Mouse (Mus musculus) brain, embryonic 14.5 days (tissue): ENCODE data around the gene Dock9. TPM values are rescaled to one million over a fixed set of nuclear protein-coding genes. Genes with fewer than 3 reads are reported as not detected.
"Not testable (repeated sequence)": the region's sequence is repeated elsewhere in the genome, so short reads cannot be mapped to it uniquely, and the experiment has no call there.

ENCODE experiments used
- DNase-seq: peaks from one replicate; pipeline ENCODE4 v3.0.0-alpha.2; 2011; ENCODE audit warnings: low read depth
- CTCF ChIP-seq: fragments of 200-500 bp; IDR thresholded peaks from 2 replicates; pipeline ENCODE4 v1.5.1; 2012; ENCODE audit warnings: inconsistent platforms, mild to moderate bottlenecking, moderate library complexity, borderline replicate concordance; ENCODE audit not compliant: insufficient read depth, insufficient read length; ENCODE audit errors: extremely low read depth
- POLR2A ChIP-seq: fragments of 200-500 bp; IDR thresholded peaks from 2 replicates; pipeline ENCODE4 v1.6.1; 2012; ENCODE audit warnings: mild to moderate bottlenecking, inconsistent platforms, borderline replicate concordance; ENCODE audit not compliant: poor library complexity, insufficient read depth, insufficient read length, severe bottlenecking; ENCODE audit errors: extremely low read depth
- polyA plus RNA-seq: library from polyadenylated mRNA; depleted of rRNA; stranded (reverse); fragments of >200 nt; gene quantifications from 2 replicates; pipeline ENCODE4 v1.2.3, GENCODE M21; 2012

Dock9 gene
- polyA plus RNA-seq, 1 experiment = 30.3 TPM

DNA sequence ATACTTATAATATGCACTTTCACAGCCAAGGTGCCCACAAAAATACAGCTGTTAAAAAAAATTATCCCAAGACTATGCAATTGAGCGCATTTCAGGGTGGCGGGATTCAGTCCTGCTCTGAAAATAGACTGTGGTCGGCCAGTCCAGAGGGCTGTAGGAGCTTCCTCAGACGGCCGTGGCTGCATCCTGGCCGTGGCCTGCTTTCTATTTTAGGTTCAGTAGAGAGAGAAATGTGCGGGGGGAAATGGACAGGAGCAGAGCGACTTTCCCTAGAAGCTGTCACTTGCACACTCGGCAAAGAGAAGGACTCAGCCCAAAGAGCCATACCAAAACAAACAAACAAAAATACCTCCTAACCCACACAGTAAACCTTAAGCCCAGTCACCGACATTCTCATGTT, 151.0 kb downstream of the Dock9 start:
- no peak for DNase-seq
- TF ChIP-seq POLR2A = no peak
- TF ChIP-seq CTCF = no peak

DNA sequence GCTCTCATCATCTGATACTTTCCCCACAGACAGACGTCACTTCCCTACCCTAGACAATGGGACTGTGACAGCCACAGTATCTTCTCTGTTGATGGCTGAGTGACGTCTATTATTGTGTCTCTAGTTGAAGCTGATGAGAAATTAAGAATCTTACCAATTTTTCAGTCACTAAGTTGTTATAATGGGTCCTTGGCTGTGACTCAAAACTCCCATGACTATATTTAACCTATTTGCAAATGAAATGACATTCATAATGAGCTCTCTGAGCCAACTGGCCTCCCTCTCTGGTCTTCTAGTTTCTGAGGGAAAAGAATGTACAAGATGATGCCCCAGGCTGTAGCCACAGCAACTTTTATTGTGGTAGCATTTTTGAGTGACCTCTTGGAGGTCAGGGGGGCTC, 153.3 kb downstream of the Dock9 start:
- no peak for DNase-seq
- TF ChIP-seq POLR2A (no peak), CTCF (no peak)

DNA sequence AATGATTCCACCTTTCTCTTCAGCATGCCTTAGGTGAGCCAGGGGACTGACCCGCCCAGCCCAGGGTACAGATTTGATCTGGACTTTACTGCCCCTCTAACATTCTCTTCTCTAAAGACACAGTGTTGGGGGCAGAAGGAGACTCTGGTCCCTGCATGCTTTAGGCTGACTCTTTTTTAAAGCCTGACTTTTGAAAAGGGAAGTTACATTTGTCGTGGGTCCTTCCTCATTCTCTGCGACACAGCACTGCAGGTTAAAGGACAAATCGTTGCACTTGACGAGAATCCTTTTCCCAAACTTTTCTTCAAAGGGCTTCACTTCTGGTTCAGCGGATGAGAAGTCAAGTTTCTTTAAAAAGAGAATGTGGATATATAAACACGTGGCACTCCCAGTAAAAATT, 156.4 kb downstream of the Dock9 start:
- DNase-seq = no peak
- TF ChIP-seq POLR2A (no peak), CTCF (no peak)

DNA sequence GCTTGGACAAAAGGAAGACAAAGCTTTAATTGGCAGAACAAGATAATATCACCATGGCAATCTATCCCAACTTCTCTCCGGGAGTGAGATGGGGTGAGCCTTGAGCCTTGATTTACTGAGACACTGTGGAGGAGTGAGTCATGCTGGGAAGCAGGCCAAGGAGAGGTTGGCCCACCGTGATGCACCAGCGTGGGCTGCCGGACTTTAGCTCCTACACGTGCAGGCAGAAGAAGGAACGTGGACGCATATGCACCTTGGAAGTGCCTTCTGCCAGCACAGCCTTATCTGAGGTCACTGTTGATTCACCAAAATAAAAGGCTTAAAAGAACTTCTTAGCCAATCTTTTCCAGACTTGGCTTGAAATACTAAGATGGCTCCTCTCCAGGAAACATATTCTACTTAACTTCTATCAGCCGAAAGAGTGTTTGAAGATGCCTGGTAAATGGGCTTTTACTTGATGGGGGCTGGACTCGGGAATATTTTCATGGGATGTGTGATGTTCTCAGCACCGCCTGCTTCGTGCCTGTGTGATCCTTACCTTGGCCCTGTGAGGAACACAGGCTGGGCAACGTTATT, 160.6 kb downstream of the Dock9 start:
- DNase-seq = no peak

DNA sequence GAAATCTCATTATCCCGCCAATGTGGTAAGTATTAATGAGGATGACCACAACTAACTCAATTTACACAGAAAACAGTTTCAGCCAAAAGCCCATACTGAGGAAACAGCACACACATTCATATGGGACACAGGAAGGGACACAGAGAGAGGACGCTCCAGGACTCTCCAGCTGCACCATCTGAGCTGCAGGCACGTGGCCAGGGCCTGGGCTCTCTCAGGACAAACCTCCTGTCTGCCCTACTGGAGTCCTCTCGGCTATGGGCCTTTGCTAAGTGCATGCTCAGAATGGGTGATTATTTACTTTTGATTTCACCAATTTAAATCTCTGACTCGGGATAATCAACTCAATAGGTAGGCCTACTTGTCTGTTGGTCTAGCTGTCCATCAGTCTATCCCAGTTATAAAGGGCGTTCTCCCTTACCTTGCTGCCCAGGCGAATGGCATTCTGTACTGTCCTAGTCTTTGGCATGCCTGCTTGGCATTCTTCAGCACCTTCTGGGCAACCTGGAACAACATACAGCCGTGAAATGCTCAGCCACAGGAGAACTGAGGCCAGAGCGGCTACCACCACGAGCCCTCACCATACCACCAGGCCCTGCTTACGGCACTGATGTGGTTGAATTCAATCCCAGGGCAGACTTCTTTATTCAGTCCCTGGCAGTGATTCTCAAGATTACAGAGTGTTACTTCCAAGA, 162.8 kb downstream of the Dock9 start:
- no peak for DNase-seq
- no peak for TF ChIP-seq CTCF
- TF ChIP-seq POLR2A = no peak

More for the DNA sequence above, 160.6 kb downstream of the Dock9 start:
- TF ChIP-seq CTCF (no peak), POLR2A (no peak)

DNA sequence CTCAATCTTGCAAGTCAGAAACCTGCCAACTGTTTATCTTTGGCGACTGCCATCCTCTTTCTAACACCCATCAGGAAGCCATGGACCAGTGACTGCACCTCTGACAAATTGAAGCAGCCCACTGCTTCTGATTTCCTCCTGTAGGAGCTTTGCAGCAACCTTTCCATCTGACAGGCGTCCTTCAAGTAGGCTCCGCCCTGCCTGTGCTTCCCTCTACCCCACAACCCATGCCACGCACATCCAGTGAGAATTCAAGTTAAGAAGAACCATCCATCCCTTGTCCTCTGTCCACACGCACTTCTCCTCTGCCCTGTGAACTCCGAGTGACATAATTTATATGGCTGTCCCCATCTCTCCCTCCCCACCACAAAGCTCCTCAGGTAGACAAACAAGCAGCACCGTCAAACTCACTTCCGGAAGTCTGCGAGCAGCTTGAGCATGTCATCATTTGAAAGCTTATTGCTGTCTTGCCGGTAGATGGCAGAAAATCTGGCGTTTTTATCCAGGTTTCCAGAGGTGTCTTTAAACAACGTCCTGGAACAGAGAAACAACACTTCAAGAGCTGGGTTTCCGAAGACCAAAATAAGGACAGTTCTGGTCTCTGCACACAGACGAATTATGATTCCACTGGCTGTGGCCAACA, 163.4 kb downstream of the Dock9 start:
- no peak for DNase-seq

DNA sequence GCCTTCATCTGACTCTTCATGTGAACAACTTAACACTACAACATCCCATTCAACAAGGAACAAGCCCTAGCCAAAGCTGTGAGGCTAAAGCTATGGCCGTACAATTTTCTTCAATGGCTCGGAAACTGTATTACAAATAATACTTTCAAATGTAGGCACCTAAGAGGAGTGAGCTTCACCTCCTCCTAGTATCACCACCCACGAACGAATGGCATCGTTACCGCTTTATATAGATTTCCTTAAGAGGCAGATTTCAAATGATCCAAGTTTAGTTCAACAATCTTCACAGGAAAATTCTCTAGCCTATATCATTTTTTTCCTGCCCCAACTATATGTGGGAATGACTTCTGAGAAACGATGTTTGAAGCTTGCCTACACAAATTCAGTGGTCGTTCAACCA, 165.7 kb downstream of the Dock9 start:
- DNase-seq = no peak
- TF ChIP-seq POLR2A (no peak), CTCF (no peak)

More for the DNA sequence above, 163.4 kb downstream of the Dock9 start:
- TF ChIP-seq CTCF = no peak
- TF ChIP-seq POLR2A = no peak

DNA sequence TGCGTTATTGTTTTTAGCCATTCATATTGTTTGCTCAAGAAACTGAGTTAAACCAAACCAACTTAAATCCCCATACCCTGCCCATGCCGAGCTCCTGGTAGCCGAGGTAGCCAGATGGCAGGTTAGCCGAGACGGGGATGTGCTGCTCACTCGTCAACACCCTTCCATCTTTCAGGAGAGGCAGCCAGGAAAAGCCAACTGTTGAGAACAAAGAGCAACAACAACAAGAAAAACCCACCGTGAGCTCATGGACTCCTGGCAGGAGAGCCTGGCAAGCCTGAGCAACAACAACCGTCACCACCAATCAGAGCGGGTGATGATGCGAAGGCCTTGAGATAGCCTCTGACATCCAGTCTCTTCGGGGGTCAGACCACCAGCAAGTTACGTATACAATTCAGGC, 170.9 kb downstream of the Dock9 start:
- no peak for TF ChIP-seq CTCF
- TF ChIP-seq POLR2A = no peak
- peak; percentile 62 for DNase-seq

DNA sequence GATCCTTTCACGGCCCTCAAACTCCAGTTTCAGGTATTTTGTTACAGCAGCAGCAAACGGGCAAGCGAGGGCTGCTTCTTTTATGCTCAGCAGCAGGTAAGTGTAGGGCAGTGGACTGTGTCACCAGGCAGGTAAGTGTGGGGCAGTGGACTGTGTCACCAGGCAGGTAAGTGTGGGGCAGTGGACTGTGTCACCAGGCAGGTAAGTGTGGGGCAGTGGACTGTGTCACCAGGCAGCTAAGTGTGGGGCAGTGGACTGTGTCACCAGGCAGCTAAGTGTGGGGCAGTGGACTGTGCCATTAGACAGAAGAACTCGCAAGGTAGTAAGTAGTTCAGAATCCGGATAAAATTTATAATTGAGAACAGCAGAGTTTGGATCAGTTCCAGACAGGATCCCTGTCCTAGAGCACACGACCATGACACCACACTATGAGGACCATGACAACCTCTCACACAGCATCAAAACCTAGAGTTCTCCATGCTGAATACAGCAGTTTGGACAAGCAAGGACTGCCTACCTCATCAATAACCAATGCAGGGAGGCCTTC, 173.6 kb downstream of the Dock9 start:
- DNase-seq = not testable (repeated sequence)

DNA sequence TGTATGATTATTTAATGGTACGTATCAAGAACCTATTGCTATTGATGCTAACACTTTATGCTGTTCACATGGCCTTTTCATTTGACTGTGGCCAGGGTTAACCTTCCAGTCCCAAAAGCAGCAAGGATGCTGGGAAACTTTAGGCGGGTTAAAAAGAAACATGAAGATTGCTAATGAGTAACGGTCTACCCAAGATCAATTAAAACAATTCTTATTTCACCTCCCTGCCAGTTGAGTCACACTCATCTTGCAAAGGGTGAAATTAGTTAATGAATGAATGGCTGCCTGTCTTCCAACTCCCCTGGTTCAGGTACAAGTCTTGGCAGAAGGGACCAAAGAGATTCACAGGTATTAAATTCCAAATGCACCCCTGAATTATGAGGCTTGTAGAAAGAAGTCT, 175.8 kb downstream of the Dock9 start:
- no peak for DNase-seq
- TF ChIP-seq POLR2A (no peak), CTCF (no peak)

DNA sequence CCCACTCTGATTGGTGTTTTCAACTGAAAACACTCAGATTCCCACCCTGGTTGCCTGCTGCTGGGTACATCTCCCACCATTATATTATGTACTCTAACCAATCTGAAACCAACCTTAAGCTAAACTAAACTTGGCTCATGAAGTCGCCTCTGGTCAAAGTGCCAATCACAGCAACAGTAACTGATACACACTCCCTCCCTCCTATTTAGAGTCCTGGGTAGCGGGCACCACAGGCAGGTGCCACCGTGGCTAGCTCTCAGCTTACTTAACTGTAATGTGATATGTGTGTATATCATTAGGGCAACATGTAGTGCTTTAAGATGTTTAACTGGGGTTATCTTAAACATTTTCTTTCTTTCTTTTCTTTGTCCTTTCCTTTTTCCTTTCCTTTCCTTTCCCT, 177.1 kb downstream of the Dock9 start:
- TF ChIP-seq CTCF = no peak
- no peak for TF ChIP-seq POLR2A
- DNase-seq = no peak

DNA sequence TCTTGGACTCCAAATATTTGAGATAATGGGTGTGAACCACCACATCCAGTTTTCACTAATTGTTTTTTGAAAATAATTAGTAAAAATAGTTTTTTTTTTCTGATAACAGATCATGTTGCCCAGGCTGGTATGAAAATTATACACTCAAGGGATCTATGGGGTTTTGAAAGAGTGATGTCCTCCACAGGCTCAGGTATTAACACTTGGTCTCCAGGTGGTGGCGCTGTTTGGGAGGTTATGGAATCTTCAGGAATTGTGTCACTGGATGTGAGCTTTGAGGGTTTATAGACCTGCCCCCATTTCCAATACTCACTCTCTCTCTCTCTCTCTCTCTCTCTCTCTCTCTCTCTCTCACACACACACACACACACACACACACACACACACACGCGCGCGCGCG, 177.5 kb downstream of the Dock9 start:
- DNase-seq = no peak
- no peak for TF ChIP-seq POLR2A
- TF ChIP-seq CTCF = 0 out of 2 replicates have a peak, but pooled peaks have one; percentile 8
